Mouse (Mus musculus) midbrain, embryonic 12.5 days (tissue): ENCODE results near the gene Grik2. TPM values are rescaled to one million over a fixed set of nuclear protein-coding genes. Genes with fewer than 3 reads are reported as not detected.

ENCODE experiments used
- ATAC-seq: fragments of 200-750 bp; cut with Nextera tagmentation; 2 replicates; pipeline ENCODE4 v1.8.0; 2017; ENCODE audit warnings: low read depth, moderate TSS enrichment, moderate library complexity; ENCODE audit not compliant: low FRiP score
- H3K27ac ChIP-seq: fragments of 300-500 bp; sonication (generic); replicated peaks from 2 replicates; pipeline ENCODE4 v1.5.1; 2016; ENCODE audit warnings: mild to moderate bottlenecking
- H3K27me3 ChIP-seq: fragments of 300-500 bp; sonication (generic); 2 replicates; pipeline ENCODE4 v1.6.1; 2016; ENCODE audit warnings: mild to moderate bottlenecking
- H3K36me3 ChIP-seq: fragments of 300-500 bp; sonication (generic); 2 replicates; pipeline ENCODE4 v1.6.1; 2016
- H3K4me1 ChIP-seq: fragments of 300-500 bp; sonication (generic); 2 replicates; pipeline ENCODE4 v1.6.1; 2016
- H3K4me2 ChIP-seq: fragments of 300-500 bp; sonication (generic); replicated peaks from 2 replicates; pipeline ENCODE4 v1.6.1; 2016; ENCODE audit warnings: mild to moderate bottlenecking, moderate library complexity
- H3K4me3 ChIP-seq: fragments of 300-500 bp; sonication (generic); 2 replicates; pipeline ENCODE4 v1.5.1; 2016; ENCODE audit warnings: mild to moderate bottlenecking
- H3K9ac ChIP-seq: fragments of 300-500 bp; sonication (generic); replicated peaks from 2 replicates; pipeline ENCODE4 v1.6.1; 2016; ENCODE audit warnings: mild to moderate bottlenecking, moderate library complexity
- H3K9me3 ChIP-seq: fragments of 300-500 bp; sonication (generic); 2 replicates; pipeline ENCODE4 v1.6.1; 2016; ENCODE audit warnings: mild to moderate bottlenecking
- WGBS: fragments of 180-500 bp; shearing (Covaris S2); methylation state at CpG from one replicate; pipeline ENCODE4 v1.1.7; 2016; 5-methylcytosine and 5-hydroxymethylcytosine counted together
- polyA plus RNA-seq: library from polyadenylated mRNA; unstranded; fragments of >200 nt; fragmentation: Nextera tagmentation; extraction: Ambion mirVana; gene quantifications from 2 replicates; pipeline ENCODE4 v1.2.1, GENCODE M21; 2016

Gene Grik2
- polyA plus RNA-seq, result 20.2 and 23.9 TPM in 2 replicates

DNA sequence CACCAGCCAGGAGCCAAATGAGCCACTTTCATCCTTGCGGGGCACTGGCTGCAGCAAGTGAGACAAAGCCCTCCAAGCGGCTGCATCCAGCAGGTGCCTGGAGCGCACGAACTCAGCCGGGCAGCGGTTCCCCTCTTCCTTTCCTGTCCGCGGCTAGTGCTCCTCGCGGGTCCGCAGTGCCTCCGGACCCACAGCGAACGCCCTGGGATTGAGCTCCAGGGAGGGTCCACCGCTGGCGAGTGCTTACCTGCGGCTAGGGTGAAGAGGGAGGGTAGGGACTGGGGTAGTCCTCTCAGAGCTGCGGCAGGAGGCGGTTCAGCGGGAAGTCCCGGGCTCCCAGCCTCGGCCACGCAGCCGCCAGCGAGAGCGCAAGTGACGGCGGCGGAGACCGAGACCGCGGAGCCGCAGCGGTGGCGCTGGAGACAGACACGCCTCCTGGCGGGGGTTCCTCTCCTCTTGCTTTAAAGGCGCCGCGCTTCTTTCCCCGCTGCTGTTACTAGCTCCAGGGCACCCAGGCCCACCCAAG is at the start of gene Grik2:
Grik2 (minus strand) TSS at position 386 of the 526 bp plus-strand sequence.
- peak within 1 kb of the TSS; percentile 57 for H3K4me2 ChIP-seq
- peak; percentile 90 for ATAC-seq
- WGBS, result under 1% methylated on average over 37 of the region's 41 CpGs

DNA sequence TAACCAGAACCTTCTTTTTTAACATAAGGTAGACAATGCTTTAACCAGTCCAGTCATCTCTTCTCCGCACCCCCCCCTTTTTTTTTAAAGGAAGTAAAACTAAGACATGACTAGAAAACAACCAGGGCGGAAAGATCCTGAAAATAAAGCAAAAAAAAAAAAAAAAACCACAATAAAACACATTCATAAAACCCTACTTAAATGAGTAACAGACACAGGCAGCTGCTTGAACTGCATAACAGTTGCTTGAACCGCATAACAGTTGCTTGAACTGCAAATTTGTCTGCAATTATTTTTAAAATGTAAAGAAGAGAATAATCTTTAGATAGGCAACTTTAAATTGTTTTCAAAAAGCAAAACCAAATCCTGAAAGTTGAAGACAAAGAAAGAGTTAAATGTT is 45.8 kb upstream of the Grik2 start:
- Histone ChIP-seq H3K36me3 (no peaks in the 10 kb centered on the region), H3K9me3 (no peaks in the 10 kb centered on the region), H3K27me3 (no peaks in the 10 kb centered on the region), H3K4me1 (no peaks in the 10 kb centered on the region), H3K4me3 (no peak overlapping the region), H3K4me2 (no peak overlapping the region), H3K27ac (no peak overlapping the region), H3K9ac (no peak overlapping the region)
- 83% methylated on average over 3 of the region's 3 CpGs for WGBS
- ATAC-seq, result no peak

More for the DNA sequence above, at the start of gene Grik2:
- H3K27ac ChIP-seq, result peak within 1 kb of the TSS; percentile 91
- no peaks in the 10 kb centered on the region for H3K9me3 ChIP-seq
- no peaks in the 10 kb centered on the region for H3K27me3 ChIP-seq
- peak within 1 kb of the TSS; percentile 80 for H3K9ac ChIP-seq
- H3K4me1 ChIP-seq, result peaks cover 24% of the 10 kb centered on the region
- H3K4me3 ChIP-seq, result peak within 1 kb of the TSS; percentile 79
- no peaks in the 10 kb centered on the region for H3K36me3 ChIP-seq

DNA sequence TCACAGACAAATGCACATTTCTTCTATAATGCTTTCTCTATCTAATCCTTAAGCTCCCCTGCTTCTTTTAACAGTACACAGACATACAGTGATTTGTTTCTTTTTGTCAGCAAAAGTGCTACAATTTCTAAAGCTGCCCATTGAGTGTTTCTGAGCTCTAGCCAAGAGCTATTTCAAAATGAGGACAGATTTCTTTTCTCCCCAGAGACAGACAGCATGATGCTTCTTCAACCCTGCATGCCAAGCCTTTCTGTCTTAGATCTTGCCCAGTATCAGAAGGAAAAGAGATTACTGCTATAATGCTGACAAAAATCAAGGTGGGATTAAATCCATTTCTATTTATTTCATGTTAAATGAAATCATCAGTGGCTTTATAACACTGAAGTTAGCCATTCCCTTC is 18.7 kb upstream of the Grik2 start:
- H3K4me2 ChIP-seq, result no peak overlapping the region
- no peak overlapping the region for H3K27ac ChIP-seq
- H3K9ac ChIP-seq, result no peak overlapping the region
- H3K36me3 ChIP-seq, result no peaks in the 10 kb centered on the region
- H3K9me3 ChIP-seq, result no peaks in the 10 kb centered on the region
- ATAC-seq, result no peak
- H3K4me3 ChIP-seq, result no peak overlapping the region
- no peaks in the 10 kb centered on the region for H3K27me3 ChIP-seq
- no peaks in the 10 kb centered on the region for H3K4me1 ChIP-seq

DNA sequence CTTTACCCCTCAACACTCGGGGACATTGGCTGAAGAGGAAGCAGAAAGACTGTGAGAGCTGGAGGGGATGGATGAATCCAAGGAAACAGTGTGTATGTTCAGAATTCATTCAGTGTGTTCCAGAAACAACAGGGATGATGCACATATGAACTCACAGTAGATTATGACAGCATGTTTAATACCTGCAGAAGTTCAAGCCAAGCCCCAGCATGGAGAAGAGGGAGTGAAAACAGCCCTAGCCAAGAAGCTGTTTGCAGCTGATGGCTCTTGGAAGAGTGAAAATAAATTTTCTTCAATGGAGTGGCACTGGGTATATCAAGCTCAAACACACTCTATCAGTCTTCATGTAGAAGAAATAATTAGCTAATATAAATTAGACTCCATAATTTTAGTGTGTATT is 12.4 kb upstream of the Grik2 start:
- Histone ChIP-seq H3K4me1 (no peaks in the 10 kb centered on the region), H3K27me3 (no peaks in the 10 kb centered on the region), H3K9me3 (no peaks in the 10 kb centered on the region), H3K27ac (no peak overlapping the region), H3K9ac (no peak overlapping the region), H3K4me2 (no peak overlapping the region), H3K36me3 (no peaks in the 10 kb centered on the region), H3K4me3 (no peak overlapping the region)
- ATAC-seq, result no peak
- WGBS, result 77% methylated on average over 1 of the region's 1 CpGs

DNA sequence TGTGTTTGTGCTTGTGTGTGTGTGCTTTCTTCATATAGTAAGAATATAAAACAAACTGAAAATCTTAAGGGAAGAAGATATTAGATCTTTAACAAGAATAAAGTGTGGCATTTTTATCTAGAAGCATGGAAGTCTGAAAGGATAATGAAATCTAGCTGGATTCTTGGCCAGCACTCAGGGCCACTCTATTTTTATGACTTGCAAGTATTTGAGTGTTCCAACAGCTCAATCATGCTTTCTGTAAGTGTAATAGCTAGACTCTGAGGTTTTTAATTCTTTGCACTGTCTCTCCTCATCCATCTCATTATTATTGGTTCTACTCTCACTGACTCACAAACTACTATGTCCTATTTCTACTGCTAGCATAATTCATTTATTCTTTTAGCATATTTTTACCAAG is 5.6 kb upstream of the Grik2 start:
- no peak for ATAC-seq
- Histone ChIP-seq H3K4me3 (no peak overlapping the region), H3K4me1 (peaks cover 13% of the 10 kb centered on the region)

DNA sequence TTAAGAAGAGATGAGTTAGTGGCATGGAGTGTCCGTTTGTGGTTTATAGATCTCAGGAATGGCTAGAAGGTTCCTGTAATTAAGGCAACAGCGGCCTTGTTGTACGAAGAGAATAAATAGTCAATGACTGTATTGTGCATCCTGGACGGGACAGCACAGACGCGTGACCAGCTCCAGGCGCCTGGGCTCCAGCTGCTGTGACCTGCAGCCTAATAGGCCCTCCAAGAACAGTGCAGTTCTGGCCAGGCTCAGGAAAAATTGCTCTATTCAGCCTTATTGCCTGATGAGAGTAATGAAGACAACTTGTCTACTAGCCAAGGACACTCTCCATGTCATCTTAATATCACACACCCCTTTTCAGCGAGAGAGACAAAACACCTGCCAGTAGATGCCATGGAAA is 1.8 kb upstream of the Grik2 start:
- H3K27ac ChIP-seq, result no peak overlapping the region
- no peaks in the 10 kb centered on the region for H3K27me3 ChIP-seq
- H3K4me1 ChIP-seq, result peaks cover 20% of the 10 kb centered on the region
- WGBS, result 46% methylated on average over 8 of the region's 8 CpGs
- no peak overlapping the region for H3K9ac ChIP-seq
- ATAC-seq, result no peak
- no peak overlapping the region for H3K4me3 ChIP-seq
- no peak overlapping the region for H3K4me2 ChIP-seq
- H3K36me3 ChIP-seq, result no peaks in the 10 kb centered on the region
- no peaks in the 10 kb centered on the region for H3K9me3 ChIP-seq

More for the DNA sequence above, 5.6 kb upstream of the Grik2 start:
- Histone ChIP-seq H3K4me2 (no peak overlapping the region), H3K27me3 (no peaks in the 10 kb centered on the region), H3K27ac (no peak overlapping the region), H3K9ac (no peak overlapping the region), H3K36me3 (no peaks in the 10 kb centered on the region), H3K9me3 (no peaks in the 10 kb centered on the region)

DNA sequence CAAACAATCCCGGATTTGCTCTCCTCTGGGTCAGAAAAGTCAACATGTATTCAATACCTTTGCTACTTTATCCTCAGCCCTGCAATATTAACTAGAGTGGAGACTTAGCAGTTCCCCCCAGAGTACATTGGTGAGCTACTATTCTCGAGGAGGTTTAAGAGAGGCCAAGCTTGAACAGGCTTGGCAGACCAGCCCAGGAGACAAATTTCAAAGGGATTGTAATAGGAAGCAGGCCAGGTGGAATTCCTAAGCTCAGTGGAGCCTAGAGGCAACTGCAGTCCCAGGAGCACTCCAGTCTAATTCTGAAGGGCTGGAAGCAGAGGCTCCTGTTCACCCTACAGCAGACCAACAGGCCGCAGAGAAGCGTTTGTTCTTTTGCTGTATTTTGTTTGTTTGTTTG is 1.1 kb upstream of the Grik2 start:
- Histone ChIP-seq H3K27me3 (no peaks in the 10 kb centered on the region), H3K4me1 (peaks cover 20% of the 10 kb centered on the region), H3K36me3 (no peaks in the 10 kb centered on the region), H3K4me3 (no peak overlapping the region), H3K9me3 (no peaks in the 10 kb centered on the region), H3K27ac (no peak overlapping the region), H3K4me2 (0 out of 2 replicates have a peak overlapping the region, but pooled peaks have one; percentile 57), H3K9ac (no peak overlapping the region)
- WGBS, result 38% methylated on average over 4 of the region's 4 CpGs
- no peak for ATAC-seq

DNA sequence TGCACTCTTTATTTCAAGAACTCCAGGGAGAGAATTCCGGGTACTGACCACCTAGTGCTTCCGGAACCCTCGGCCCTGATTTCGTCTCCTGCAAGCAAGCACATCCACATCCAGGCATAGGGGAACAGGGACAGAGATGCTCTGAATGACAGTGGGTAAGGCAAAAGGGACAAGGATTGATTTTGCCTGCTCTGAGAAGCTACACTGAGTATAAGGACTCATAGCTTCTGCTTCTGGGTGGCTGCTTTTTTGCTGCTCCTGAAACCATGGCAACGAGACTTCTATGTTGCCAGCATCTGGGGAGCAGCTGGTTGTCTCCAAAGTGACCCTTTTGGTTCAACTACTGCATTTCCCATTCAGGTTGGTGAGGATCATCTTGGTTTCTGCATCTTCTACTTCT is 348 bp upstream of the Grik2 start:
- peak overlapping the region; percentile 91 for H3K27ac ChIP-seq
- peaks cover 20% of the 10 kb centered on the region for H3K4me1 ChIP-seq
- peak overlapping the region; percentile 80 for H3K9ac ChIP-seq
- H3K4me2 ChIP-seq, result peak overlapping the region; percentile 57
- peak overlapping the region; percentile 79 for H3K4me3 ChIP-seq
- WGBS, result 7% methylated on average over 5 of the region's 5 CpGs
- no peaks in the 10 kb centered on the region for H3K27me3 ChIP-seq
- H3K9me3 ChIP-seq, result no peaks in the 10 kb centered on the region
- no peaks in the 10 kb centered on the region for H3K36me3 ChIP-seq
- peak; percentile 53; the same call in 1 of the 2 replicates for ATAC-seq

DNA sequence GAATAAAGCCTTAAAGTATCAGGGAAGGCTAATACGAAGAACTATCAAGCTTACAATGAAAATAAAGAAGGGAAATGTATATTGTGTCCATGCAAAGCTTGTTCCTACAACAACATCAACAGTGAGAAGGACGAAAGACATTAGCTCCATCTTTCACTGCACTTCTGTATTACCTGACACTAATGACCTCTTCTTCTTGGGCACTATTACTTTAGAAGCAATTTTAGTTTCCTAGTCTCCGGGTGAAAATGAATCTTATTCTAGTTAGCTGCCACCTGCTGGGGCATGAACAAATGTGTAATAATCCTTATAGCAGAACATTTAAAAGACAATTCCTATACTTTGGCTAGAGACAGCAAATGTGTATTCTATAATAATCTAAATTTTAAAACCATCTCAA is 1.9 kb downstream of the Grik2 start:
- 36% methylated on average over 3 of the region's 3 CpGs for WGBS

DNA sequence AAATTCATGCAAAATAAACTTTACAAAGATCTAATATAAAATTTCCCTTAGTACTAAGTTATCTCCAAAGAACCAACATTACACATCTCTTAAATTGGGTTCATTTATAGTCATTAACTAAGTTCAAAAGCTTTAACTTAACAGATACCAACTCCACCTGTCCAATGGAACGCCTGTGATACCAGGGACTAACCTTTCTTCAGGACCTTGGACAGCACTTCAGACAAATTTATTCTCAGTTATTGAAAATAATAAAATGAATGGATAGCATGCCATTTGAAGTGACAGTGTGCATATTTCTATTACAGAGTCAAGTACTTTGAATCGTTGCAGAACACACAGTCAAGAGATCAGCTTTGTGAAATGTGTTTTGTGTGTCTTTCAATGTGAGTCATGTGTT is 3.1 kb downstream of the Grik2 start:
- Histone ChIP-seq H3K27ac (no peak overlapping the region), H3K4me1 (peaks cover 41% of the 10 kb centered on the region), H3K9ac (no peak overlapping the region), H3K9me3 (no peaks in the 10 kb centered on the region), H3K4me2 (peak overlapping the region; percentile 40), H3K4me3 (peak overlapping the region; percentile 12; the same call in 1 of the 2 replicates), H3K27me3 (no peaks in the 10 kb centered on the region), H3K36me3 (no peaks in the 10 kb centered on the region)
- WGBS, result 50% methylated on average over 2 of the region's 2 CpGs
- ATAC-seq, result no peak

More for the DNA sequence above, 1.9 kb downstream of the Grik2 start:
- no peak for ATAC-seq
- Histone ChIP-seq H3K9ac (peak overlapping the region; percentile 24; the same call in 1 of the 2 replicates), H3K27ac (no peak overlapping the region), H3K4me3 (peak overlapping the region; percentile 36), H3K4me1 (peaks cover 30% of the 10 kb centered on the region), H3K9me3 (no peaks in the 10 kb centered on the region), H3K27me3 (no peaks in the 10 kb centered on the region), H3K4me2 (peak overlapping the region; percentile 48), H3K36me3 (no peaks in the 10 kb centered on the region)

DNA sequence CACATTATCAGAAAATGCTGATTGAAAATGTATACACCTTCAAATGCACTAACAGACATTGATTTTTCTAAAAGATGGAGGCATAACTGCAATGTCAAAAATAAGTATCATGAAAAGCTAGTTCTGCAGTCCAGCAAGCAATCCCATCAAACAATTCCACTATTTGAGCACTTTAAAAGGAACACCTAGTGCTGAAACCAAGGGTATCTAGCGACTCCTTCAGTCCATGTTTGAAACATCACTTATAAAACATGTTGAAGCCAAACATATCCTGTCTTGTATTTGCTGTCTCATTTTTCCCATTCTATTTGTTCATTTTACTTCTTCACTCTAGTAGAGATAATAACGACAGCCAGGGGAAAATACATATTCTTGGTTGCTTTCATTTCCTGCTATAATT is 3.7 kb downstream of the Grik2 start:
- H3K36me3 ChIP-seq, result no peaks in the 10 kb centered on the region
- H3K4me1 ChIP-seq, result peaks cover 41% of the 10 kb centered on the region
- no peaks in the 10 kb centered on the region for H3K9me3 ChIP-seq
- H3K27me3 ChIP-seq, result no peaks in the 10 kb centered on the region
- H3K27ac ChIP-seq, result no peak overlapping the region
- 0 out of 2 replicates have a peak overlapping the region, but pooled peaks have one; percentile 13 for H3K4me3 ChIP-seq
- ATAC-seq, result no peak
- peak overlapping the region; percentile 40 for H3K4me2 ChIP-seq
- no peak overlapping the region for H3K9ac ChIP-seq
- WGBS, result 10% methylated on average over 2 of the region's 2 CpGs

DNA sequence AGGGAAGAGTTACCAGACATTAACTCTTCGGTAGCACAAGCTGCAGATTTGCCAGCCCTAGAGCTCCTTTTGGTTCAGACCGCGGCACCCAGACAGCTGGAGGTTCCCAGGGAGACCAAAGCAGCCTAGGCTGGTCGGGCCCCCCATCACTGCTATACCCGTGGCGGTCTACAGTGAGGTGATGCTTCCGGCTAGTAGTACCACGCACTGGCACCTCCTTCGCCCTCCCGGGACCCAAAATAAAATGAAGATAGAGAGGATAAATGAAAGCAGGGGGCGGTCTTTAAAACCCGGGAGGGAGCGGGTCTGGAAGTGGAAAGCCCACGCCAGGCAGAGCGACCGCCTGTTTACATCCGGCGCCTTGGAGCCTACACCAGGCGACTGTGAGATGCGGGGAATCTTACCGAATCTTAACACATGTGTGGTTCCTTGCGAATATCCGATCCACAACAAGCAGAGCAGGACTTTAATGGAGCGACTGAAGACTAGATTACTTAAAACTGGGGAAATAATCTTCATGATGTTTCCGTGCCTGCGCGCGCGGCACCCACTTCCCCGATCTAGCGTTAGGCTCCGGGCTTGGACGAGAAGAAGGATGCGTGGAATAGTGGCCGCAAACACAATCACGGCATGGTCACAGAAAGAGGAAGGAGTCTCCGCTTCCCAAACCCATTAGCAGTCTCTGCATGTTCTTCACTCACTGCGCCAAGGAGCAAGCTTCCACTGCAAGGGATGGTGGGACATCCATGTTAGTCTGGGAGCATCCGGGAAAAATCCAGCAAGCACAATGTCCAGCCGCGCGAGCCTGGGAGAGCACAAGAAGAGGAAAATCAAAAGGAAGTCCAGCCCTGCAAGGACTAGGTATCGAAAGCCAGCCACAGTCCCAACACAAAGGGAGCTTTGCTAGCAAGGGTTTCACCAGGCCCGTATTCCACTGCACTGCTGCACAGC is 5.5 kb downstream of the Grik2 start:
- Histone ChIP-seq H3K9ac (peak overlapping the region; percentile 67), H3K27me3 (no peaks in the 10 kb centered on the region), H3K4me2 (peak overlapping the region; percentile 71), H3K4me3 (peak overlapping the region; percentile 49), H3K9me3 (no peaks in the 10 kb centered on the region), H3K36me3 (no peaks in the 10 kb centered on the region), H3K4me1 (peaks cover 32% of the 10 kb centered on the region), H3K27ac (peak overlapping the region; percentile 89)
- WGBS, result 0% methylated on average over 44 of the region's 44 CpGs
- ATAC-seq, result peak; percentile 87
